Mouse (Mus musculus): Measurements from ENCODE around the gene Gabpb2.

The Gabpb2 gene

DNA sequence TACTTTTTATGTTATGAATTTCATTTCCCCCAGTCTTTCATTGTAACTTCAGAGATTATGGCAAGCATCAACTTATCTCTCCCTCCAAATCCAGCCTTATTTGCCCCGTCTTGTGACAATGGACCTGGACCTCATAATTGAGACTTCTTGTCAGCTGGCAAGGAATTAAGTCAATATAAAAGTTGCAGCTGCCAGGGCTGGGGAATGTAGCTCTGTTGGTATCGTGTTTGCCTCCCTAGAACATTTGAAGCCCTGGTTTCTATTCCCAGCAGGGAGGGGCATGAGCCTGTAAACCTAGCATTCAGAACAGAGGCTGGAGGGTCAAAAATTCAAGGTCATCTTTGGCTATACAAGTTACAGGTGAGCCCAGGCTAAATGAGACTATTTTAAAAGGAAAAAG lies 21.9 kb downstream of the Gabpb2 start:
- no peak for DNase-seq (ENCODE audit: low read depth, low spot score)

GRCm38 (mm10) chr3:95194721-95195135 lies 23.0 kb downstream of the Gabpb2 start:
- no peak for DNase-seq (ENCODE audit: low read depth, low spot score)

GRCm38 (mm10) chr3:95186888-95187287 lies 30.8 kb downstream of the Gabpb2 start:
- DNase-seq (ENCODE audit: low read depth, low spot score) = no peak

- no peak for DNase-seq (ENCODE audit: low read depth, low spot score)
Measured at GRCm38 (mm10) chr3:95186100-95186499, 31.6 kb downstream of the Gabpb2 start.

GRCm38 (mm10) chr3:95184796-95185577 lies 32.7 kb downstream of the Gabpb2 start:
- no peak for DNase-seq (ENCODE audit: low read depth, low spot score)

GRCm38 (mm10) chr3:95181841-95182240 lies 35.9 kb downstream of the Gabpb2 start:
- DNase-seq (ENCODE audit: low read depth, low spot score) = no peak

- DNase-seq (ENCODE audit: low read depth, low spot score) = no peak
Measured at GRCm38 (mm10) chr3:95179890-95180289, 37.8 kb downstream of the Gabpb2 start.

GRCm38 (mm10) chr3:95178948-95179347 lies 38.8 kb downstream of the Gabpb2 start:
- DNase-seq (ENCODE audit: low read depth, low spot score) = no peak

GRCm38 (mm10) chr3:95177583-95177982 lies 40.1 kb downstream of the Gabpb2 start:
- no peak for DNase-seq (ENCODE audit: low read depth, low spot score)

DNA sequence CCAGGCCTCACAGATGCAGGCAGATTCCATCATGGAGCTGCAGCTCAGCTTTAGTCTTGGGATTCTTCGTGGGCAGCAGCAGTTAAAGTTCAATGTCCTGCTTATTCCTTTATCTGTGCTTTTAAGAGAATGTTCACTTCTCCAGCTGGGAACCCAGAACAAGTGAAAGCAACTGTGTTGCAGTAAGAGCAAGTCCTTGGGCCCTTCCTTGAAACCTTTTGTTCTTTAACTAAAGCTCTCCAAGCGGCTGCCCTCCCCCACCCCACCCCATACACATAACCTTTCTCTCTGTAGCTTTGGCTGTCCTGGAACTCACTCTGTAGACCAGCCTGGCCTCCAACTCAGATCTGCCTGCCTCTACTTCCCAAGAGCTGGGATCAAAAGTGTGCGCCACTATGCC lies 41.2 kb downstream of the Gabpb2 start:
- DNase-seq (ENCODE audit: low read depth, low spot score) = no peak

DNA sequence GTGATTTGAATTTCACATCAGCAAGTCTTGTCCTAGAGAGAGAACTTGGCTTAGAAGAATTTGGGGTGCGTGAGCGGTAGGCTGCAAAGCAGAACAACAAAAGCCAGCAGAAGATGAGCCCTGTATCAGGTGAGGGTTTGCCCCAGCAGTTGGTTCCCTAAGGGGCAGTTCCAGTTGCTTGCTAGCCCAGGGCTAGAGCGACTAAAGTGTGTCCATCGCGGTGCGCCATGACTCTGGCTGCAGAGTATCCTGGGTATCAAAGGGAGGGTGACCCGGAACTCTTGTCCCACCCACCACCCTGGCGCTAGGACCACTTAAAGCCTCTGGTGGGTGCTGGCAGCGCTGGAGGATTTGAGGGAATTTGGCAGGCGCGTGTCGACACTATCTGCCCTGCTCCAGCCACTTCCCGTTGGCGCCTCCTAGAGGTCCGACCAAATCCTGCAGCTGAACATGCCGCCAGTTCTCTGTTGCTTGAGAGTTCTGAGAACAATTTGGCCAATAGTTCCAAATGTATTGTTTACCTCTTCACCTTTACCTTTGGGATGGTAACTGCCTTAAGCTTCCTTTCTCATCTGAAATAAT lies 43.6 kb downstream of the Gabpb2 start:
- DNase-seq (ENCODE audit: low read depth, low spot score) = peak; percentile 70

DNA sequence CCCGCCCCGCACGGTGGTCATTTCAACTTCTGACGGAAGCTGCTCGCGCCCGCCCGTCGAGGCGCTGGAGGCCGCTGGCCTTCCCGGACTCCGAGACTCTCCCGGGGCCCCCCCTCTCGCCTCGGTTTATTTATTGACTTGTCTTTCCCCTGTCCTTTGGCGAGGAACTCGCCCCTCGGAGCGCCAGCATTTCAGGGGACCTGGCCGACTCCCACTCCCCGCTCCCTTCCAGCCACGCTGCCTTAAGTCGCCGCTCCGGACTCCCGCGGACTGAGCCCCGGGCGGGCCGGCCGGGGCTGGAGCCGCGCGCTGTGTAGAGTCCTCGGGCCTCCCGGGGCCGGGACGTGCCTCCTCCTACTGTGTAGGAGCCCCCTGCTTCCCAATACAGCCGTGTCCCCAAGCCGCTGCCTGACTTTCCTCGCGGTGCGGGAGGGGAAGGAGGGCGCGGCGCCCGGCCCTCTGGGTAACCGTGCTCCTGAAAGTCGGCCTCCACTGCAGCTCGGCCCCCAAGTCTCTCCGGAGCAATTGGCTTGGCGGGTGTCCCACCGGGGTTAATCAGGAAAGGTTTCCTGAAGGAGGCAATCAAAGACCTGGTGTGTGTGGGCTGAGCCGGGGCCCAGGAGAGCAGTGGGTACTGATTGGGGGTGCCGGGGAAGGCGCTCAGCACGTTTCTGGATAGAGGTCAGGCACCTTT lies 44.3 kb downstream of the Gabpb2 start:
- DNase-seq (ENCODE audit: low read depth, low spot score) = no peak

DNA sequence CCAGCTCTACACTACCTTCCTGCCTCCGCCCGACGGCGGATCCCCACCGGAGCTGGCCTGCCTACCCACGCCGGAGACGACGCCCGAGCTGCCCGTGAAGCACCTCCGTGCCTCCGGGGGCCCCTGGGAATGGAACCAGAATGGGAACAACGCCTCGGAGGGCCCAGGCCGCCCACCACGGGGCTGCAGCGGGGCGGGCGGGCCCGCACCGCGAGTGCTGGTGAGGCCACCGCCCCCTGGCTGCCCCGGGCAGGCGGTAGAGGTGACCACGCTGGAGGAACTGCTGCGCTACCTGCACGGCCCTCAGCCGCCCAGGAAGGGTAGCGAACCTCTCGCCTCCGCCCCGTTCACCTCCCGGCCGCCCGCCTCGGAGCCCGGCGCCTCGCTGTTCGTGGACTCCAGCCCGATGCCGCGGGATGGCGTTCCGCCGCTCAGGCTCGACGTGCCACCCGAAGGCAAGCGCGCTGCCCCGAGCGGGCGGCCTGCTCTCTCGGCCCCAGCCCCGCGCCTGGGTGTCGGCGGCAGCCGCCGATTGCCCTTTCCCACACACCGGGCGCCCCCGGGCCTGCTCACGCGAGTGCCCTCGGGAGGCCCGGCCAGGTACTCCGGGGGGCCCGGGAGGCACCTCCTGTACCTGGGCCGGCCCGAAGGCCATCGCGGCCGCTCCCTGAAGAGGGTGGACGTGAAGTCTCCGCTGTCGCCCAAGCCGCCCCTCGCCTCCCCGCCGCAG lies 45.0 kb downstream of the Gabpb2 start:
- DNase-seq (ENCODE audit: low read depth, low spot score) = no peak

- no peak for DNase-seq (ENCODE audit: low read depth, low spot score)
Measured at GRCm38 (mm10) chr3:95171105-95171504, 46.6 kb downstream of the Gabpb2 start.

DNA sequence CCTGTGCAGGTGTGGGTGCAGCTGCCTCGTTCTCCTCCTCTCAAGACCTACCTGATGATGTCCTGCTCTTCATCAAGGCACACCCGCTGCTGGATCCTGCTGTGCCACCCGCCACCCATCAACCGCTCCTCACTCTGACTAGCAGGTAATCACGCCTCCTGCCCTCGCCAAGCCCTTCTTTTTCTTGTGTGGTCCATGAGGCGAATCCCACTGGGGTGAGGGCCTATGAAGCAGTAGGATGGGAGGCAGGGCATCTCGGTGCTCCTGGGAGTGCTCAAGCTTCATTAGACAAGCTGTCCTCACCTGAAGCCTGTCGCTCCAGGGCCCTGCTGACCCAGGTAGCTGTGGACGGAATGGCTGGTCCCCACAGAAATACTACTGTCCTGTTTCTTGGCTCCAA lies 47.7 kb downstream of the Gabpb2 start:
- no peak for DNase-seq (ENCODE audit: low read depth, low spot score)

DNA sequence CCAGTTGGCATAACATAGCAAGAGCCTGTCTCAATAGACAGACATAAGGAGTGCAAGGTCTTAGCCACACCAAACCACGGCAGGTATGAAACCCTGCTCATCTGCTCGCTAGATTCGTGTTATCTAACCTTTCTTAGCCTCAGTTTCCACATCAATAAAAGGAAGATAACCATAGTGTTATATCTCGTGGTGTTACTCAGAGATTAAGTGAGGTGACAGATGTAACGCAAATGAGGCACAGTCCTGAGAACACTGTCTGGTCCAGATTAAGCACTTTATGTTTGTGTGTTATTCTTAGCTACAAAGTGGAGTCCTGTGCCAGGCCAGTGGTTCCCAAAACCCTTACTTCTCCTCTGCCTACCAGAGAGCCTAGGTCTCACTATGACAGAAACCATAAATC lies 52.9 kb downstream of the Gabpb2 start:
- no peak for DNase-seq (ENCODE audit: low read depth, low spot score)

DNA sequence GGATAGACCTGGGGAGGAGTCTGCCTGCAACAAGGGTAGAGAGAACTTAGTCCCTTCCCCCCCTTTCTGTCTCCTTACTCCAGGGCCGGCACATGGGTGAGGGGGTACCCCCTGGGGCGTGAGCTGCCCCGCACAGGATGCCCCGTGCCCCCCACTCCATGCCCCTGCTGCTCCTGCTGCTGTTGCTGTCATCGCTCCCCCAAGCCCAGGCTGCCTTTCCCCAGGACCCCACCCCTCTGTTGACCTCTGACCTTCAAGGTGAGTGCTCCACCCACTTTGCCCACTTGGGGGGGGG lies 53.5 kb downstream of the Gabpb2 start:
- no peak for DNase-seq (ENCODE audit: low read depth, low spot score)

GRCm38 (mm10) chr3:95163419-95164255 lies 54.1 kb downstream of the Gabpb2 start:
- DNase-seq (ENCODE audit: low read depth, low spot score) = no peak

- no peak for DNase-seq (ENCODE audit: low read depth, low spot score)
Measured at GRCm38 (mm10) chr3:95162345-95162628, 55.4 kb downstream of the Gabpb2 start.

DNA sequence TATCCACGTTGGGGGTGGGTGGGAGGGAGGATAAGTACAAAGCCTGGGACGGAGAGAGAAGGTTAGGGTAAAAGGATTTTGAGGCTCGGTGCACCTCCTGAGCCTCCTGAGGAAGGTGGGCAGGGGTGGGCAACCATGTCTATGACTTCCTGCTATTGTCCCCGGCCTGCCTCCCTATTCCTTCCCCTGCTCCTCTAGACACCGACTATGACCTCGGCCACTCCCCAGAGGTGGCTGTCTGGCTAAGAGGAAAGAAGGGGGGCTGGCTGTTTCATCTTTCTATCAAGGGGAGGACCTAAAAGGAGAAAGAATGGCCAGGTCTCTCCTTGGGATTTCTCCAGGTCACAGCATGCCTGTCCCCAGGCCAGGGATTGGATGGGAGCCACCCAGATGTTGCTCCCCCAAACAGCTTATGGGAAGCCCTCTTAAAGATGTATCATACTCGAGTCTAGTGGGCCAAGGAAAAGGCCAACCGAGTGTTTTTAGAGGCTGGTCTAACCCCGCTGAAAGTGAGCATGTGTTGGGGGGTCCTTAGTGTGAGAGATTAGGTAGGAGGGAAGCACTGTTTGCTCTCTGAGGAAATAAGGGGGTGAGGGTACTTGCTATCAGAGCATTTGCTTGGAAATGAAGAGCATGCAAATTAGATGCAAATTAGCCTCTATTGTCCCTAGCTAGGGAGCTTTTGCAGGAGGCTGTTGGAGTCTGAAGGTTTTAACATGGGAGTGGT lies 55.9 kb downstream of the Gabpb2 start:
- no peak for DNase-seq (ENCODE audit: low read depth, low spot score)

DNA sequence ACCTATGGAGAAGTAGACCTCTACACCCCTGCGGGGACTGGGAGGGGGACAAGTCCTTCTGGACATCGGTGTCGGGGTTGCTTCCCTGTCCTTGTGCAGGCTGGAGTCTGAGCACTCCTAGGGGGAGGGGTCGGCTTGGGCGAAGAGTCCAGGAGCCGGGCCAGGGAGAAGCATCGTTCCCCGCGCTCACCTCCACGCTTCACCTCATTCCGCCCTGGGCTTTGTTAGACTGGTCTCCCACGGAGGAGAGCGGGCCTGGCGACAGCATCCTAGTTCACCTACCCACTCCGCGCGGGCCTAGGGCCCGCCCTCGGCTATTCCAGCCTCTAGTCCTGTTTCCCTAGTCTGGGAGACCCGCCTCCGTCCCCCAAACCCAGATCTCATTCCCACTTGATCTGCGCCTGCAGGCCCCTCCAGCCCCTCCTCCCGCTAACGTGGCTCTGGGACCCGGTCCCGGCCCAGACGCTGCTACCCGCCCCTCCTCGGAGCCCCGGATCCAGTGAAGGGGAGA lies 56.6 kb downstream of the Gabpb2 start:
- DNase-seq (ENCODE audit: low read depth, low spot score) = no peak

Measured in WW6 (cell line).